In genomic region chr5:67647568-67647967, GRCm38 (mm10) we compare ENCODE assay signal across 9 mouse cellular contexts. TPM values are rescaled to one million over a fixed set of nuclear protein-coding genes. Genes with fewer than 3 reads are reported as not detected.
DNase-seq lines count a peak whose midpoint lies in the region; ATAC-seq and TF ChIP-seq lines count a peak whose summit lies in the region.
"Had no signal": no experiment of that assay in that cellular context is flagged by ENCODE, and none has a peak within 500 bp of the region (broad histone marks: within the 10 kb centered on the region; RNA-seq: fewer than 3 reads in every experiment).

No protein-coding gene starts in this region.

- no peaks in the 10 kb centered on the region for H3K4me1 ChIP-seq in lung, embryonic 14.5 days (ENCODE audit: insufficient read depth)
- H3K4me1 ChIP-seq: lung, embryonic 15.5 days had no signal

- no peak overlapping the region for H3K4me3 ChIP-seq in lung, embryonic 14.5 days (ENCODE audit: low read depth, low read length)
- H3K4me3 ChIP-seq: lung, embryonic 15.5 days had no signal

- H3K36me3 ChIP-seq in lung, embryonic 14.5 days (ENCODE audit: insufficient read depth) = no peaks in the 10 kb centered on the region

- ATAC-seq in lung, embryonic 14.5 days (ENCODE audit: insufficient read depth) = peak; percentile 26; the same call in 1 of the 2 replicates

- H3K27me3 ChIP-seq in lung, embryonic 14.5 days (ENCODE audit: insufficient read depth, low read length) = no peaks in the 10 kb centered on the region
- H3K27me3 ChIP-seq: lung, embryonic 15.5 days had no signal

- H3K27ac ChIP-seq in lung, embryonic 14.5 days (ENCODE audit: low read depth) = no peak overlapping the region
- H3K27ac ChIP-seq: lung, embryonic 15.5 days had no signal

- peak; percentile 53 for DNase-seq in embryo, embryonic 10 days (ENCODE audit: low spot score)
- no peak for DNase-seq in embryo, embryonic 9.5 days (ENCODE audit: extremely low spot score)
- DNase-seq in lung, embryonic 14.5 days = peak; percentile 54
- no peak for DNase-seq in lung, postnatal 25 days (ENCODE audit: low spot score)
- peak; percentile 44 for DNase-seq in embryo, embryonic 11 days
- DNase-seq in lung, postnatal 4 days = peak; percentile 43 to 45
- no peak for DNase-seq in frontal cortex, postnatal 14 days (ENCODE audit: low spot score in 2 of 2)
- no peak for DNase-seq in ovary, postnatal 14 days (ENCODE audit: low spot score)

- no peak overlapping the region for H3K9ac ChIP-seq in lung, embryonic 14.5 days
- H3K9ac ChIP-seq: lung, embryonic 15.5 days had no signal

- no peaks in the 10 kb centered on the region for H3K9me3 ChIP-seq in lung, embryonic 14.5 days (ENCODE audit: low read depth, low read length)
- H3K9me3 ChIP-seq: lung, embryonic 15.5 days had no signal

- no peak overlapping the region for H3K4me2 ChIP-seq in lung, embryonic 14.5 days

- 75% methylated on average over 21 of the region's 21 CpGs for WGBS in lung, embryonic 14.5 days

- TF ChIP-seq CTCF in lung, embryonic 14.5 days (IDR thresholded peaks at IDR 0.05; ENCODE audit: low read depth) = peak; percentile 60

RNA-seq across cellular contexts. Expression of gene Shisa3, which starts 39.9 kb away (rescaled TPM):
- polyA plus RNA-seq in lung, embryonic 14.5 days (2014; fragmentation: Nextera tagmentation; extraction: Ambion mirVana) = 4.7 and 5.5 TPM in 2 replicates

Comparison
In these comparisons a context has a peak if more than half of its experiments do, and no peak if none do; other contexts are left out.
1. DNase-seq: peak in embryo, embryonic 10 days (single experiment), lung, embryonic 14.5 days (single experiment), embryo, embryonic 11 days (single experiment) and lung, postnatal 4 days (2 of 2); none in embryo, embryonic 9.5 days (single experiment), lung, postnatal 25 days (single experiment), frontal cortex, postnatal 14 days (0 of 2) and ovary, postnatal 14 days (single experiment).